Mouse (Mus musculus): Measurements from ENCODE around the gene Crisp4. TPM values are rescaled to one million over a fixed set of nuclear protein-coding genes. Genes with fewer than 3 reads are reported as not detected.
A peak's percentile ranks its signal among the peaks of the same experiment; 100 is the strongest.

Gene Crisp4
- not detected in 2 replicates for polyA plus RNA-seq (2015; fragmentation: Nextera tagmentation; extraction: Ambion mirVana)

- Histone ChIP-seq H3K4me1 (no peaks in the 10 kb centered on the region), H3K4me2 (no peak within 1 kb of the TSS), H3K9me3 (replicated peaks) (no peaks in the 10 kb centered on the region), H3K27ac (no peak within 1 kb of the TSS), H3K9ac (no peak within 1 kb of the TSS), H3K36me3 (ENCODE audit: poor library complexity, severe bottlenecking) (no peaks in the 10 kb centered on the region), H3K4me3 (no peak within 1 kb of the TSS), H3K27me3 (no peaks in the 10 kb centered on the region)
- no peak for ATAC-seq
- 68% methylated on average over 3 of the region's 3 CpGs for WGBS
These were observed at the start of gene Crisp4 for GRCm38 (mm10) chr1:18145802-18146201. Gene Crisp4 (minus strand): TSS chr1:18145902.

DNA sequence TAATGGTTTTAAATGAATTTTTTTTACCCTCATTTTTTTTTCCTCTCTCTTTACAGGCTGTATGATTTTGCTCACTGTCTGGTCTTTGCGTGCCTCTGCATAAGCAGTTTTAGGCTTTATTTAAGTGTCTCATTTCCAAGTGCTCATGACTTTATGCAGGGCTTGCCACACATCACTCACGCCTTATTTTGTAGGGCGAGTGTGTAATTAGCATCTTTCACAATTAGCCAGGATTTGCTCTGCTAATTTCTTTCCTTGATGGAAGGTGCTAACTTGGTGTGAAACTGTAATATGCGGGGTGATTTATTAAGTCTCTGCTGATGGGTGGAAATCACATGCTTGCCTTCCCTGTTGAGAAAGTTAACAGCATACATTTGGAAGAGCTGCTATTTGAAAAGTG is 46.0 kb upstream of the Crisp4 start:
- Histone ChIP-seq H3K27ac (peak overlapping the region; percentile 68), H3K9ac (no peak overlapping the region), H3K36me3 (ENCODE audit: poor library complexity, severe bottlenecking) (no peaks in the 10 kb centered on the region), H3K4me2 (no peak overlapping the region), H3K9me3 (replicated peaks) (no peaks in the 10 kb centered on the region), H3K4me1 (peaks cover 22% of the 10 kb centered on the region), H3K27me3 (no peaks in the 10 kb centered on the region), H3K4me3 (no peak overlapping the region)
- 11% methylated on average over 4 of the region's 4 CpGs for WGBS
- ATAC-seq = peak; percentile 86

GRCm38 (mm10) chr1:18190714-18191712 is 45.3 kb upstream of the Crisp4 start:
- WGBS = 0% methylated on average over 1 of the region's 1 CpGs
- H3K4me2 ChIP-seq = no peak overlapping the region
- no peak overlapping the region for H3K4me3 ChIP-seq
- ATAC-seq = peak; percentile 84
- H3K9me3 ChIP-seq (replicated peaks) = no peaks in the 10 kb centered on the region
- peaks cover 22% of the 10 kb centered on the region for H3K4me1 ChIP-seq
- H3K9ac ChIP-seq = no peak overlapping the region
- H3K27ac ChIP-seq = peak overlapping the region; percentile 68
- no peaks in the 10 kb centered on the region for H3K36me3 ChIP-seq (ENCODE audit: poor library complexity, severe bottlenecking)
- no peaks in the 10 kb centered on the region for H3K27me3 ChIP-seq

DNA sequence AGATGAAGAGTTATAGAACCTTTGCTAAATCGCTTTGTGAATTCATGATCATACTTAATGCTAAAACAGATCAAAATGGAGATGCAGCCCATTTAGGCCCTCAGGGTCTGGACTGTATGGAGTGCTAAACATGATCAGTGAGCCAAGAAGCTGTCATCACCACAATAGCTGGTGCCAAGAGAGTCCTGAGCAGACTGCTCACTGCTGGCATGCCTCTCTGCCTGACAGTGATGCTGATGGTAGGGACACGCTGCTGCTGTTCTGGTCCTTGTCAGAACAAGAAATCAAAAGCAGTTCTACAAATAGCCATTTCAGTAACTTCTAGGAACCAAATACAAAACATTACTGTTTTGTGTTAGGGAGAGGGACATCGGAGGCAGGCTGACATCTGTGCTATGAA is 35.5 kb upstream of the Crisp4 start:
- Histone ChIP-seq H3K36me3 (ENCODE audit: poor library complexity, severe bottlenecking) (no peaks in the 10 kb centered on the region), H3K4me3 (no peak overlapping the region), H3K4me2 (no peak overlapping the region), H3K4me1 (no peaks in the 10 kb centered on the region), H3K9ac (no peak overlapping the region), H3K9me3 (replicated peaks) (no peaks in the 10 kb centered on the region), H3K27ac (no peak overlapping the region), H3K27me3 (no peaks in the 10 kb centered on the region)
- ATAC-seq = peak; percentile 99
- WGBS = 64% methylated on average over 3 of the region's 3 CpGs

GRCm38 (mm10) chr1:18170573-18170972 is 24.9 kb upstream of the Crisp4 start:
- Histone ChIP-seq H3K4me3 (no peak overlapping the region), H3K4me1 (no peaks in the 10 kb centered on the region), H3K27me3 (no peaks in the 10 kb centered on the region), H3K27ac (no peak overlapping the region), H3K9me3 (replicated peaks) (no peaks in the 10 kb centered on the region), H3K4me2 (no peak overlapping the region), H3K36me3 (ENCODE audit: poor library complexity, severe bottlenecking) (no peaks in the 10 kb centered on the region), H3K9ac (no peak overlapping the region)
- WGBS = 73% methylated on average over 4 of the region's 4 CpGs
- ATAC-seq = no peak; the same call in 1 of the 2 replicates

DNA sequence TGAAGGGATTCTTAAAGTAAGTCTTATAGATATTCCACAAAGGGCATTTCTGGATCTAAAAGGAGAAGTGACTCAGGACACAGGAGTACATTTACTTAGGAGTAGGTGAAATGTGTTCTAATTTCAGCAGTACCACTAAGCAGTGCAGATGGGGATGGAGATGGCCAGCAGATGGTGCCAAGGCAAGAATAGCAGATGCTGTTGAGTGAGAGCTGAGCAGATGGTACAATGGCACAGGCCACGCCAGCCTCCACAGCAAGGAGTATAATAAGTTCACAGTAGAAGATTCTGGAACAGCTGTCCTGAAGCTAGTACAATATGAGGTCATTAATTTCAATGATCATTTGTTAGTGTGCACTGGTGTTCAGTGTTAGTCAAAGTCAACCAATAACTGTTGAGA is 22.6 kb upstream of the Crisp4 start:
- no peak overlapping the region for H3K4me3 ChIP-seq
- H3K9me3 ChIP-seq (replicated peaks) = no peaks in the 10 kb centered on the region
- no peaks in the 10 kb centered on the region for H3K4me1 ChIP-seq
- H3K27ac ChIP-seq = no peak overlapping the region
- peak; percentile 98 for ATAC-seq
- no peaks in the 10 kb centered on the region for H3K27me3 ChIP-seq
- WGBS = 46% methylated on average over 1 of the region's 1 CpGs
- no peaks in the 10 kb centered on the region for H3K36me3 ChIP-seq (ENCODE audit: poor library complexity, severe bottlenecking)
- no peak overlapping the region for H3K9ac ChIP-seq
- H3K4me2 ChIP-seq = no peak overlapping the region

DNA sequence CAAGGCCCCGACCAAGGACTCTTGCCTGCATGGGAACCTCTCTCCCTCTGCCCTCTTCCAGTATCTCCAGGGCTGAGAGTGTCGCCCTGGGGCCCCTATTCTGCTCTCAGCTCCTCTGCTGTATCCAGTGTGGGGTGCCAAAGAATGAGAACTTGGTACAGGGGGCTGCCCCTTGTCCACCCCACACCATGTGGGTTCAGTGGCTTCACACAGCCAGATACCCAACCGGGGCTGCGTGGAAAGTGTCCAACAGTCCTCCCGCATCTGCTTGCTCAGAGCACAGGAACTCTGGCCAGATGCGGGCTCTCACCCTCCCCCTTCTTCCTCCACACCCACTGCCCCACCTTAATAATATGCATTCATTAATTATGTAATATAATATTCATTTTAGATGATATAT is 13.4 kb upstream of the Crisp4 start:
- no peaks in the 10 kb centered on the region for H3K9me3 ChIP-seq (replicated peaks)
- no peaks in the 10 kb centered on the region for H3K27me3 ChIP-seq
- H3K4me1 ChIP-seq = no peaks in the 10 kb centered on the region
- no peak overlapping the region for H3K4me2 ChIP-seq
- ATAC-seq = no peak
- H3K9ac ChIP-seq = no peak overlapping the region
- WGBS = 90% methylated on average over 6 of the region's 6 CpGs
- H3K27ac ChIP-seq = no peak overlapping the region
- no peak overlapping the region for H3K4me3 ChIP-seq
- no peaks in the 10 kb centered on the region for H3K36me3 ChIP-seq (ENCODE audit: poor library complexity, severe bottlenecking)

- Histone ChIP-seq H3K9me3 (replicated peaks) (no peaks in the 10 kb centered on the region), H3K27me3 (no peaks in the 10 kb centered on the region), H3K36me3 (ENCODE audit: poor library complexity, severe bottlenecking) (no peaks in the 10 kb centered on the region), H3K9ac (no peak overlapping the region), H3K4me1 (no peaks in the 10 kb centered on the region), H3K4me3 (no peak overlapping the region), H3K27ac (no peak overlapping the region), H3K4me2 (no peak overlapping the region)
- ATAC-seq = no peak
These were observed 2.5 kb upstream of the Crisp4 start for GRCm38 (mm10) chr1:18148211-18148610.

- Histone ChIP-seq H3K9me3 (replicated peaks) (no peaks in the 10 kb centered on the region), H3K36me3 (ENCODE audit: poor library complexity, severe bottlenecking) (no peaks in the 10 kb centered on the region), H3K4me1 (no peaks in the 10 kb centered on the region), H3K27ac (no peak overlapping the region), H3K9ac (no peak overlapping the region), H3K4me3 (no peak overlapping the region), H3K4me2 (no peak overlapping the region), H3K27me3 (no peaks in the 10 kb centered on the region)
- ATAC-seq = no peak
- WGBS = 53% methylated on average over 4 of the region's 4 CpGs
These were observed 14.0 kb downstream of the Crisp4 start for GRCm38 (mm10) chr1:18131691-18132090.

DNA sequence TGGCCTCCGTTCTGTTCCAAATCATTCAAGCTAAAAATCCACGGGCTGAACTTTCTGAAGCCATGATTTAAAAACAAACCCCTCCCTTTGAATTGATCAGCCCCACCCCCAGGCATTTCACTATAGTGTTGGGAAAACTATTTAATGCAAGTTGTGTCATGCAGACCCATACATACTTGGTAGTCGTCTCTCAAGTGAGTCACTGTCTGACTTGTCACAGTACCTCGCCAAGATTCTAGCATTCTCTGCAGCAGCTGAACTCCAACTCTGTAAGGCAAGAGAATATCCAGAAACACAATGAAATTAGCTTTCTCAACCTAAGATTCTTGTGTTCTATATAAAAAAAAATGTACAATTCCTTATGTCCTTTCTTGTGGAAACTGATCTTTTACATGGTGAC is 15.7 kb downstream of the Crisp4 start:
- Histone ChIP-seq H3K4me3 (no peak overlapping the region), H3K27me3 (no peaks in the 10 kb centered on the region), H3K4me2 (no peak overlapping the region), H3K36me3 (ENCODE audit: poor library complexity, severe bottlenecking) (no peaks in the 10 kb centered on the region), H3K27ac (no peak overlapping the region), H3K9me3 (replicated peaks) (no peaks in the 10 kb centered on the region), H3K9ac (no peak overlapping the region), H3K4me1 (no peaks in the 10 kb centered on the region)
- no peak for ATAC-seq
- WGBS = 79% methylated on average over 4 of the region's 4 CpGs

GRCm38 (mm10) chr1:18106720-18107355 is 38.9 kb downstream of the Crisp4 start:
- ATAC-seq = peak; percentile 72
- Histone ChIP-seq H3K4me3 (no peak overlapping the region), H3K27ac (no peak overlapping the region), H3K27me3 (no peaks in the 10 kb centered on the region), H3K4me2 (no peak overlapping the region), H3K4me1 (no peaks in the 10 kb centered on the region), H3K36me3 (ENCODE audit: poor library complexity, severe bottlenecking) (no peaks in the 10 kb centered on the region), H3K9me3 (replicated peaks) (no peaks in the 10 kb centered on the region), H3K9ac (no peak overlapping the region)
- 35% methylated on average over 5 of the region's 5 CpGs for WGBS

- no peaks in the 10 kb centered on the region for H3K4me1 ChIP-seq
- peak; percentile 71 for ATAC-seq
- 41% methylated on average over 5 of the region's 5 CpGs for WGBS
These were observed 39.7 kb downstream of the Crisp4 start for GRCm38 (mm10) chr1:18105866-18106529.

More at GRCm38 (mm10) chr1:18105866-18106529, 39.7 kb downstream of the Crisp4 start:
- Histone ChIP-seq H3K9me3 (replicated peaks) (no peaks in the 10 kb centered on the region), H3K9ac (no peak overlapping the region), H3K4me2 (no peak overlapping the region), H3K27me3 (no peaks in the 10 kb centered on the region), H3K4me3 (no peak overlapping the region), H3K36me3 (ENCODE audit: poor library complexity, severe bottlenecking) (no peaks in the 10 kb centered on the region), H3K27ac (no peak overlapping the region; the same call in 1 of the 2 replicates)
